Mouse (Mus musculus): ENCODE measurements at regions not wholly inside any gene's neighbourhood (a gene's known extent, or its start where the extent isn't known, plus 50 kb on each side); places are given as distances from the start of the nearest gene placed in this dataset.

DNA sequence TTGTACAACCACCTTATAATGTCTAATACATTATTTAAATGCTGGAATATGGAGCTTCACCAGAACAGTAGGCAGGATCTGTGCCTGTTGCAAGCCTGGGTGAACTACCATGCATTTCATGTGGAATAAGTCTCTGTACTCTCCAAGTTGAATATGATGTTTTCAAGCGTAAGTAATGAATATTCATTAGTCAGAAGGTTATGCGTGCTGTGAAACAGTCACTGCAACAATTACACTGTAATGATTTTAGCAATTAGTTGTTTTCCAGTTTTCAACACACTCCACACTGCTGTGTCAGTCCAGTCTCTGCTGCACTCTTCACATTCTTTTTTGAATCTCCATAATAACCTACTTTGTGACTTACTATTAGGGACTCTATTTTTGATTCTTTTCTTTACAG lies 287.9 kb upstream of the Mgat4c start:
- no peak for ATAC-seq (ENCODE audit: insufficient read depth)
- no peaks in the 10 kb centered on the region for H3K27me3 ChIP-seq (ENCODE audit: insufficient read depth, low read length)
- no peak overlapping the region for H3K4me2 ChIP-seq
- no peak overlapping the region for H3K4me3 ChIP-seq (ENCODE audit: low read depth, low read length)
- no peak for DNase-seq
- TF ChIP-seq CTCF (IDR thresholded peaks at IDR 0.05; ENCODE audit: low read depth), result no peak
- H3K36me3 ChIP-seq (ENCODE audit: insufficient read depth), result no peaks in the 10 kb centered on the region
- H3K9ac ChIP-seq, result no peak overlapping the region
- no peaks in the 10 kb centered on the region for H3K4me1 ChIP-seq (ENCODE audit: insufficient read depth)
- no peaks in the 10 kb centered on the region for H3K9me3 ChIP-seq (ENCODE audit: low read depth, low read length)
- WGBS, result 83% methylated on average over 2 of the region's 2 CpGs
- H3K27ac ChIP-seq (ENCODE audit: low read depth), result no peak overlapping the region

DNA sequence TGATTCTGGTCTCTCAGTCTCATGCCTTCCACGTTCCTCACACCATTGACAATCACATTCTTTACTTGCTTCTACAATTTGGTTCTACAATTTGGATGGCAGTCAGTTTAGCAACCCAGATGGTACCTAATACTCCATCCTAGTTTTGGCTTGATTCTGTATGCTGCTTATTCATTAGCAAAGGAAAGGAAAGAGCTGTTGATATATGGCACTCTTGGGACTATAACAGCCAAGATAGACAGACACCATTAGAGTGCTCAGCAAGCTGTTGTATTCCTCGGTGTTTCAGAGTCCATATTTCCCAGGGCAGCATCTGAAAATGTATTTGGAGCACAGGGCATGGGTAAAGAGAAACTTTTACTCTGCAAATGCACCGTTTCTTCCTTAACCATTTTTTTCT lies 282.1 kb upstream of the Mgat4c start:
- no peak for ATAC-seq (ENCODE audit: insufficient read depth)
- H3K36me3 ChIP-seq (ENCODE audit: insufficient read depth), result no peaks in the 10 kb centered on the region
- no peak for TF ChIP-seq CTCF (IDR thresholded peaks at IDR 0.05; ENCODE audit: low read depth)
- no peak for DNase-seq
- no peaks in the 10 kb centered on the region for H3K9me3 ChIP-seq (ENCODE audit: low read depth, low read length)
- no peak overlapping the region for H3K4me2 ChIP-seq
- H3K9ac ChIP-seq, result no peak overlapping the region
- 77% methylated on average over 3 of the region's 3 CpGs for whole genome bisulfite sequencing
- H3K4me1 ChIP-seq (ENCODE audit: insufficient read depth), result no peaks in the 10 kb centered on the region
- no peak overlapping the region for H3K4me3 ChIP-seq (ENCODE audit: low read depth, low read length)
- H3K27me3 ChIP-seq (ENCODE audit: insufficient read depth, low read length), result no peaks in the 10 kb centered on the region
- H3K27ac ChIP-seq (ENCODE audit: low read depth), result no peak overlapping the region

DNA sequence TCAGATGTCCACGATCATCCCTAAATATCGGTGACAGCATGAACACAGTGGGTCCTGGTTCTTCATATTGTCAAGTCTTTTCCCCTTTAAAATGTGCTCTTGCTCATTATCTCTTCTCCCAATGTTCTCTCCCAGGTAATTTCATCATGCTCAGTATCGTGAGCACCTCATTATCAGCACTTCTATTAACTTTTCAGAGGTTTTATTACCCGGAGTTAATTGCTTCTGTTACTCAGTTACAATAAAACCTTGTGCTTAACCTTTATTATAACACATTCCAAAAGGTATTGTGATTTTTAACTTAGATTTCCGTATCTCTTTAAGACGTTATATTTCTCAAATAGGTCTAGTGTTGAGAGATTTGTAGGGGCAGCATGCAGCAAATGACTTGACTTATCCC lies 266.0 kb upstream of the Mgat4c start:
- H3K4me2 ChIP-seq, result no peak overlapping the region
- H3K27me3 ChIP-seq (ENCODE audit: insufficient read depth, low read length), result no peaks in the 10 kb centered on the region
- H3K27ac ChIP-seq (ENCODE audit: low read depth), result no peak overlapping the region
- ATAC-seq (ENCODE audit: insufficient read depth) (no peak), DNase-seq (no peak)
- H3K9me3 ChIP-seq (ENCODE audit: low read depth, low read length), result no peaks in the 10 kb centered on the region
- no peak overlapping the region for H3K9ac ChIP-seq
- no peaks in the 10 kb centered on the region for H3K4me1 ChIP-seq (ENCODE audit: insufficient read depth)
- 87% methylated on average over 6 of the region's 6 CpGs for WGBS
- no peak overlapping the region for H3K4me3 ChIP-seq (ENCODE audit: low read depth, low read length)
- no peak for TF ChIP-seq CTCF (IDR thresholded peaks at IDR 0.05; ENCODE audit: low read depth)
- H3K36me3 ChIP-seq (ENCODE audit: insufficient read depth), result no peaks in the 10 kb centered on the region

DNA sequence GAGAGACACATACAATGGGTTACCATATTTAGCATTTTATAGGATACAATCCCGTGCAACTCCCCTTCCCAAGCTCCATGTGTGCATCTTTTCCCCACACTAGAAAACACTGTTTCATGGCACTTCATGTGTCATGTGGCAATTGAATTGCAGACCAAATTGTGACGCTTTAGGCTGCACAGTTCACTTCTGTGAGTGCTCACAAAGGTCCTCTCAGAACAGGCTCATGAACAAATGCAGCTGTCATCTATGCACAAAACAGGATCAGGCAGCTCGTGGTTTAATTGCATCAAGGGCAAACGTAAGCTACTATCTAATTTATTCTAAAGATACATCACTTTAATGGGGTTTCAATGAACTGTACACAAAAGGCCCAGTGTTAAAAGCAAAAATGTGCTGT lies 258.7 kb upstream of the Mgat4c start:
- no peak overlapping the region for H3K4me2 ChIP-seq
- WGBS, result 54% methylated on average over 4 of the region's 4 CpGs
- H3K9ac ChIP-seq, result no peak overlapping the region
- H3K9me3 ChIP-seq (ENCODE audit: low read depth, low read length), result no peaks in the 10 kb centered on the region
- no peak for ATAC-seq (ENCODE audit: insufficient read depth)
- no peaks in the 10 kb centered on the region for H3K4me1 ChIP-seq (ENCODE audit: insufficient read depth)
- no peak overlapping the region for H3K4me3 ChIP-seq (ENCODE audit: low read depth, low read length)
- no peaks in the 10 kb centered on the region for H3K27me3 ChIP-seq (ENCODE audit: insufficient read depth, low read length)
- no peak for DNase-seq
- TF ChIP-seq CTCF (IDR thresholded peaks at IDR 0.05; ENCODE audit: low read depth), result no peak
- H3K27ac ChIP-seq (ENCODE audit: low read depth), result no peak overlapping the region
- no peaks in the 10 kb centered on the region for H3K36me3 ChIP-seq (ENCODE audit: insufficient read depth)
